Mouse (Mus musculus): ENCODE measurements around the gene Supt3. TPM values are rescaled to one million over a fixed set of nuclear protein-coding genes. Genes with fewer than 3 reads are reported as not detected.

The Supt3 gene
- total RNA-seq, 2 experiments from 2014 or later, result 13.2 TPM

DNA sequence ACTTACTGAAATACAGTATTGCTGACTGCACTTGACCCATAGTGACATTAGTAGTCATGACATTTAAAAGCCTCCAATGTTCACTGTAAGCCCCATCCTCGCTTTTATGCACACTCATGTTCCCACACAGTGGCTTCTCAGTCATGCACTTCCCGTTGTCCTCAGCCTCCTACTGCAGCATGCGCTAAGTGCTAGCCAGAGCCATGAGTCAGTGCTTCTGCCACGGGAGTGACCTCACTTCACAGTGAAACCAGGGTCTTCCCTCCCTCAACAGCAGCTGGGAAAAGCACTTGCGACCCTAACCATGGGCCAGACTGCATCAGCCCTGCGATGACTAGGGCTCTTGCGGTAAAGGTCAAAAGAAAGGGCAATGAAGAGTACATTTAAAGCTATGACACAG lies 256.7 kb downstream of the Supt3 start:
- intact Hi-C loops (cut with DNase I), result no loop called here
- DNase-seq (ENCODE audit: low spot score in 2 of 2), result no peak

DNA sequence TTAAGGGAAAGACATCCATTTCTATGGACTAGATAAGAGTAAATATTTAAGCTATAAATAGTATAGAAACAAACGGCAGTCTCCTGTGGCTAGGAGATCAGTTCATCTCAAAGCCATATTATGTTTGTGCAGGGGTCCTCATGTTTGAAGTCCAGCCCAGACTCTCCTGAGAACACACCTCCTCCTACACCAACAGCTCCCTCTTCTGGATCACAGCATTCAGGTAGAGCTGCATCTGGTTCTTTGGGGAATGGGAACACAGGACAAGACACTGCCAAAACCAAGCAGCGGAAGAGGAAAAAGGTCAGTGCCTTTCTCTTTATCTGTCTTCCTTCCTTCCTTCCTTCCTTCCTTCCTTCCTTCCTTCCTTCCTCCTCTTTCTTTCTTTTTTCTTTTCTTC lies 264.1 kb downstream of the Supt3 start:
- DNase-seq (ENCODE audit: low spot score in 2 of 2), result no peak
- intact Hi-C loops (cut with DNase I), result no loop called here

DNA sequence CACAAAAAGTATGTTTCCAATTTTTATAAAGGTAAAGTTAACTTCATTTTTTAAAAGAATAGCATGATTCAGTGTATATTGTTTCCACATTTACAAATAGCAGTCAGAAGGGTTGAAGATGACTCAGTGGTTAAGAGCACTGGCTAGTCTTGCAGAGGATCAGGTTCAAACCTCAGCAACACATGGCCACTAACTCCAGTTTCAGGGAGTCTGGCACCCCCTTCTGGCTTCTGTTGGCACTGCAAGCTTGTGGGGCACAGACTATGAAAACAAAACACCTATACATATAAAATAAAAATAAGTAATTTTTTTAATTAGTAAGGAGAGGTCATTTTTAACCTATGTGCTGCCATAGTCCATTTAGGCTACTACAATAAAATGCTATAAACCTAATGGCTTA lies 268.9 kb downstream of the Supt3 start:
- intact Hi-C loops (cut with DNase I), result no loop called here
- no peak for DNase-seq (ENCODE audit: low spot score in 2 of 2)

DNA sequence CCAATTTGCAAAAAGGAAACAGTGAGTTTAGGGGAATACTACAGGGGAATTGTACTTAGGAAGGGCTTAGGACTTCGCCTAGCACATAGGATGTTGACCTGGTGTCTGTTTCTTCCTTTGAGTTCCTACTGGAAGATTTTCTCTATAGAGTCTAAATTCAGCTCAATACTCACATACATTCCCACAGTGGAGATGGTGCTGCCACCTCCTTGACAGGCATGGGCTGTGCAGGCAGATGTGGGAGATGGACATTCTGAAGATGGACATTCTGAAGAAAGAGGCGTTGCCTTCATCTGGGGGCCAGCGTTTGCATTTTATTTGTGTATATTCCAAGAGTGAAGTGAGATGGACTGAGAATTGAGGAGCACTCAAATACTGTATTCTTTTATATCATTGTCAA lies 269.6 kb downstream of the Supt3 start:
- DNase-seq (ENCODE audit: low spot score in 2 of 2), result no peak
- intact Hi-C loops (cut with DNase I), result no loop called here

DNA sequence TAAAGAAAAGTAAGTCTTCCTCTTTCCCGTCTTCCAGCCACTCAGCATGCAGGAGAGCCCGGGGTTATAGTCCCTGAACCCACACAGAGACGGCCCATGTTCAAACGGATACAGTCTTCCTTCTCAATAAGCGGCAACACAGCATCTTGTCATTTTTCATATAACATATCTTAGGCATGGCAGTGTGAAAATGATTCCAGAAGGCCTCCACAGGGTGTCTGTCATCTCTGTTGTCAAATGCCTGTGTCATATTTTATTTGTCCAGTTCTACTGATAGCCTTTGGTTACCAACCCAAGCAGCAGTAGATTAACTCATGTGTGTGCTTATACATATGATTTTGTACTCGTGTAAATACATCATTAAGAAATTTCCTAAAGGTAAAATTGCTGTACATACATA lies 270.3 kb downstream of the Supt3 start:
- DNase-seq (ENCODE audit: low spot score in 2 of 2), result no peak
- intact Hi-C loops (cut with DNase I), result no loop called here

- intact Hi-C loops (cut with DNase I), result no loop called here
- no peak for DNase-seq (ENCODE audit: low spot score in 2 of 2)
Measured at GRCm38 (mm10) chr17:45051971-45052370, 275.0 kb downstream of the Supt3 start.

GRCm38 (mm10) chr17:45053371-45053770 lies 276.4 kb downstream of the Supt3 start:
- no peak for DNase-seq (ENCODE audit: low spot score in 2 of 2)
- intact Hi-C loops (cut with DNase I), result no loop called here

DNA sequence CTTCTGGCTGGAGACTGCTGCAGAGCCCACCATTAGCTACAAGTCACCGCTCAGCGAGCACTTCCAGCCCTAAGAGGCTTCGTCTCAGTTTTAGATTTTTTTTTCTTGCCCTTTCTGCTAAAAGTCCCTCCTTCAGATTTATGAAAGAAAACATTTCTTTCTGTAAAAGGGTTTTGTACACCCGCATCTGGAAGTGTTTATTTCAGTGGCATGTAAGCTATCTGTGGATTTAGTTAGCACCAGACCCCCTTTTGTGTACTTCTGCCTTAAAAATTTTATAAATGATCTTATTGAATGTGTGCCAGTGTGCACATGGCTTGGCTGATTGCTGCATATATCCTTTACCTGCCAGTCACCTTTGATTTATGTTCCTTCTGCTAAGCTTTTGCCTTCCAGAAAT lies 277.6 kb downstream of the Supt3 start:
- intact Hi-C loops (cut with DNase I), result no loop called here
- DNase-seq (ENCODE audit: low spot score in 2 of 2), result no peak

DNA sequence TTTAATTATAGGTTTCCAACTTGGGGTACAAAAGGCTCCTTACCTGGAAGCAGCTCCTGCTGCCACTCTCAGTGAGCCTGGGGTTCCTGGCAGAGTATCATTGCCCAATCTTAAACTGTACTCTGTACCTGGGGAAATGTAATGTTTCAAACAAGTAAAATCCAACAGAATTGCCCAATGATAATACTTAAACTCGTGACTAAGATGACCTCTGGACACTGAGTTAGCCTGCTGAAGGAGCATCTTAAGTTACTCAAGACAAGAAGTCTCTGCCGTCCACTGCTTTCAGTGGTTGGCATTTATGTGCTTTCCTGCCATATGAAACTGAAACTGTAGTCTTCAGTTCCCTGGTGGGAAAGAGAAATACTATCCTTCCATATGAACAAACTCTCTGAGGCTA lies 279.9 kb downstream of the Supt3 start:
- DNase-seq (ENCODE audit: low spot score in 2 of 2), result no peak
- intact Hi-C loops (cut with DNase I), result no loop called here

DNA sequence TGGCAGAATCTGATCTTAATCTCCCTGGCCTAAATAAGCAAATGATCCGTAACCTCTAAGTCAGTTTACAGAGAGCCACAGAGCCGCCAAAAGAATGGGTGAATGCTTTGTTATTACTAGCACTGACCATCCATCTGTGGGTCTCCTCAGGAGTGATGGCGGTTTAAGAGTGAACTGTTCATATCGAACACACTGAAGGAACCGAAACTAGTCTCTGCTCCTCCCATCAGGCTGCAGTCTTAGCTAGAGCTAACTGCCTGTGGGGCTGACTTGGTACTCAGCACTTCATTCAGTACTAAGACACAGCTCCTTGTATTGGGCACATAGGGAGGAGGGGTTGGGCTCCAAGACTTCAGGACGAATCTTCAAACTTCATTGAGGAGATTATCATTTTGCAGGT lies 280.8 kb downstream of the Supt3 start:
- no peak for DNase-seq (ENCODE audit: low spot score in 2 of 2)
- intact Hi-C loops (cut with DNase I), result no loop called here

DNA sequence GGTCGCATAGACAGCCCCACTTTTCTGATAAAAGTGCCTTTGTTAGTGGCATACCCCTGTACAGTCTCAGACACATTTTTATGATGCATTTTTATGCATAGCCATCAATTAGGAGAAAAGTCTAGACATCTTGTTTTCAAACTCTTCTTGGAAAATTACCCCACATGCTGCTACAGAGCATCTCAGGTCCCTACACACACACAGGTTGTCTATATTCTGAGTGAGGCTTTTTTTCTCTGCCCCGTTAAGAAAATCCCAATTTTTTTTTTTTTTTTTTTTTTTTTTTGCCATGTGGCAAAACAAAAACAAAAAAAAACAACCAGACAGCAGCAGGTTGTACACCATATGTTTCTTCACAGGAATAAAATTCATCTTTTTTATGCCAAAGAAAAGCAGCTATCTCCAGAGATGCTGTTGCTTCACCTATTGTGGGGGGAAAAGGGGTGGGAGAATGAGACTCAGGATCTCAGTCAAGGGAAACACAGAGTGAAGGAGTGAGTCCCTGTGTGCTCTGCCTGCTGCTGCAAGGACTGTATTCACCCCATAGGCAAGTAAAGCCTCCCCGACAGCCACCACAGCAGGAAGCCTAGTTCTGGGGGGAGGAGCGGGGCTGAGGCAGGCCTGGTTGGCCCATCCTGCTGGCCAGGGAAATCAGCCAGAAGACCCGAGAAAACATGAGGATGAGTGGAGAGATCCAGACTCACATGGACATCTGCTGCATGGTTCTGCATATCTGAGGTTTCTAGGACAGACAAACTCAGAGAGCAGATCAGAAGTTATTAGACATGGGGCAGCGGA lies 281.8 kb downstream of the Supt3 start:
- DNase-seq (ENCODE audit: low spot score in 2 of 2), result no peak
- intact Hi-C loops (cut with DNase I), result no loop called here

GRCm38 (mm10) chr17:45063776-45064175 lies 286.8 kb downstream of the Supt3 start:
- intact Hi-C loops (cut with DNase I), result no loop called here
- DNase-seq (ENCODE audit: low spot score in 2 of 2), result peak; percentile 41 to 63

- intact Hi-C loops (cut with DNase I), result no loop called here
- DNase-seq (ENCODE audit: low spot score in 2 of 2), result no peak
Measured at GRCm38 (mm10) chr17:45065465-45065864, 288.5 kb downstream of the Supt3 start.

DNA sequence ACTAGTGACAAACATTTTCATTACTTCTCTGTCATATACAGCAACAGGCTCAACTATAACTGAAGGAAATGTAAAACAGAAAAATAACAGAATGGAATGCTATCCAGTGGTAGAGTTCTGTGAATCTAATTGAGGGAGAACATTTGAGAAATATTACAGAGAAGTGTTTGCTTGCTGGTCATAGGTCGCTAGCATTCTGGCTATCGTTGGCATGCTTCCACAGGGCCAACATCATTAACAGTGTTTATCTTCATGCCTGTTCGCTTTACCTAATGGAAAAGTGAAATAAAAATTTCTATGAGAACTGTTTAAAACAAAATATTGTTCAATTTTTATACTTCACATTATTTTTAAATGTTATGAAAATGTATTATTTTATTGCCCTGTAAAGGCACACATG lies 290.5 kb downstream of the Supt3 start:
- intact Hi-C loops (cut with DNase I), result no loop called here
- DNase-seq (ENCODE audit: low spot score in 2 of 2), result no peak

DNA sequence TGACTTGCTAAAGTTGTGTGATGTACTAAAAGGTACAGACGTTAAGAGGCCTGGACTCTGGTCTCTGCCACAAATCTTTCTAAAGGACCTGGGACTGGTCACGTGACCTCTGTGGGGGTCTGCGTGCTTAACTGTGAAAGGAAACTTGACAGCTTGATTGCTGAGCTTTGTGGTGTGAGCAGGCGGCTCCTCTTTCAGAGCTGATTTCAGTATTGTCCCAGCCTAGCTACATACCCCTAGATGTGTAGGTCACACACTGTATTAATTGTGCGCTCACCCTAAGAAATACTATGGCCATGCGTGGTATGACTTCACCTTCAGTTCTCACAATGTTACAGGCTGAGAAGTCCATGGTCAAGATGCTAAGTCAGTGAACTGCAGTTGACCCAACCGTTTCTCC lies 291.4 kb downstream of the Supt3 start:
- intact Hi-C loops (cut with DNase I), result no loop called here
- DNase-seq (ENCODE audit: low spot score in 2 of 2), result no peak

- intact Hi-C loops (cut with DNase I), result no loop called here
- no peak for DNase-seq (ENCODE audit: low spot score in 2 of 2)
Measured at GRCm38 (mm10) chr17:45072495-45073347, 295.8 kb downstream of the Supt3 start.

GRCm38 (mm10) chr17:45073348-45073634 lies 296.3 kb downstream of the Supt3 start:
- intact Hi-C loops (cut with DNase I), result no loop called here

DNA sequence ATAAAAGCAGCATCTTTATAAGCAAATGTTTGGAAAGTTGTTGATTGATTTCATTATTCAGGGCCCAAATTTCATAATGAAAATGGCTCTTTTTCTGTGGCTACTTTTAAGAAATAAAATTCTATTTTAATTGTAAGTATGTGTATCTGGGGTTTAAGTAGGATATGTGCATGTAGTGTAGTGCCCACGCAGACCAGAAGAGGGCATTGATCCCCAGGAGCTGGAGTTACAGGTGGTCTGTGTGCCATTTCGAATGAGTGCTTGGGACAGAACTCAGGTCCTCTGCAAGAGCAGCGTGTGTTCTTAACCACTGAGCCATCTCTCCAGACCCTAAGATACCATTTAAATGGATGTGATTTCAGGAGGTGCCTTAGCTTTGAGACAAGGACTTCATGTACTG lies 296.8 kb downstream of the Supt3 start:
- DNase-seq (ENCODE audit: low spot score in 2 of 2), result no peak
- intact Hi-C loops (cut with DNase I), result no loop called here

More at GRCm38 (mm10) chr17:45073348-45073634, 296.3 kb downstream of the Supt3 start:
- DNase-seq (ENCODE audit: low spot score in 2 of 2), result no peak

- DNase-seq (ENCODE audit: low spot score in 2 of 2), result no peak
- intact Hi-C loops (cut with DNase I), result no loop called here
Measured at GRCm38 (mm10) chr17:45076951-45077350, 300.0 kb downstream of the Supt3 start.

GRCm38 (mm10) chr17:45077921-45078640 lies 301.1 kb downstream of the Supt3 start:
- intact Hi-C loops (cut with DNase I), result no loop called here
- DNase-seq (ENCODE audit: low spot score in 2 of 2), result peak in 1 of 2 experiments; percentile 17

- DNase-seq (ENCODE audit: low spot score in 2 of 2), result no peak
- intact Hi-C loops (cut with DNase I), result no loop called here
Measured at GRCm38 (mm10) chr17:45081521-45081920, 304.6 kb downstream of the Supt3 start.
